Mouse (Mus musculus): ENCODE results near the gene Cabp2.

GRCm38 (mm10) chr19:4081394-4081793 is at the start of gene Cabp2:
- TF ChIP-seq CTCF (IDR thresholded peaks at IDR 0.05; ENCODE audit: low read depth, low read length): no peak
- TF ChIP-seq EP300 (IDR thresholded peaks at IDR 0.05; ENCODE audit: insufficient read depth, low read depth, low read length): no peak
- no peak for TF ChIP-seq POLR2A (IDR thresholded peaks at IDR 0.05; ENCODE audit: insufficient read depth, low read length)
